Mouse (Mus musculus): ENCODE data around the gene Lrsam1. TPM values are rescaled to one million over a fixed set of nuclear protein-coding genes. Genes with fewer than 3 reads are reported as not detected.

The Lrsam1 gene
- polyA plus RNA-seq, 1 experiment from 2014 or later: 29.3 TPM

DNA sequence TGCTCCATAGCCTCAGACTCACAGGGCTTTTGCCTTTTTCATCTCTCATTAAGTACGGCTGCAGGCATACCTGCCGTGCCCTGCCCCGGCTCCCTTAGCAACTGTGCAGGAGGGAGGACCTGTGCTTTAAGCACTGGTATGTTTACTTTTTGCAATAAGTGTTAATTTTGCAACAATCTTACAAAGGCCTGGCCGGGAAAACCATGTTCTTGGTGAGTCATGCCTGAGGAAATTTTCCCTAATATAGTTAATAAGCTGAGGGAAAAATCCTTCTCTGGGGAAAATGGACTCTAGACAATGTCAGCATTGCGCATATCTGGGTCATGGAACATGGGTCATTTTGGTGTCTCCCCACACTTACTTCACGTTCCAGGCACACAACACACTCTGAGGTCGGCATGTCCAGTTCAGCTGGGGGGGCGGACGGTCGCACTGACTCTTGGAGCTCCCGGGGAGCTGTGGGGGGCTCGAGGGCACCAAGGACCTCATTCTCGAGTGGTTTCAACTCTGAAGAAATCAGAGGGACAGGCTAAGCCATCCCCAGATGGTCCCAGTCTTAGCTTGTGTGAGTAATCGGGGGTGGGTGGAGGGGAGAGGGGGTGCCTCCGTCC, 33.7 kb downstream of the Lrsam1 start:
- peak; percentile 78 for DNase-seq (ENCODE audit: low read depth, low spot score)
- ATAC-seq: peak; percentile 8
- ChIA-PET POLR2A (interaction anchor here (0.7 to 2.0 kb wide), 7 partner anchors 11 to 69 kb away, joined by 3 to 5 read pairs (median 3); no protein-coding TSS in a partner anchor), CTCF (interaction anchor here (1.0 to 6.7 kb wide), 26 partner anchors 9 to 169 kb away, joined by 3 to 62 read pairs (median 5); no protein-coding TSS in a partner anchor)
- TF ChIP-seq CTCF (IDR thresholded peaks at IDR 0.05): no peak
- no peaks in the 10 kb centered on the region for H3K27me3 ChIP-seq
- in situ Hi-C loops (cut with MboI; ENCODE audit: low pct_unique_long_range_greater_than_20kb): no loop called here

DNA sequence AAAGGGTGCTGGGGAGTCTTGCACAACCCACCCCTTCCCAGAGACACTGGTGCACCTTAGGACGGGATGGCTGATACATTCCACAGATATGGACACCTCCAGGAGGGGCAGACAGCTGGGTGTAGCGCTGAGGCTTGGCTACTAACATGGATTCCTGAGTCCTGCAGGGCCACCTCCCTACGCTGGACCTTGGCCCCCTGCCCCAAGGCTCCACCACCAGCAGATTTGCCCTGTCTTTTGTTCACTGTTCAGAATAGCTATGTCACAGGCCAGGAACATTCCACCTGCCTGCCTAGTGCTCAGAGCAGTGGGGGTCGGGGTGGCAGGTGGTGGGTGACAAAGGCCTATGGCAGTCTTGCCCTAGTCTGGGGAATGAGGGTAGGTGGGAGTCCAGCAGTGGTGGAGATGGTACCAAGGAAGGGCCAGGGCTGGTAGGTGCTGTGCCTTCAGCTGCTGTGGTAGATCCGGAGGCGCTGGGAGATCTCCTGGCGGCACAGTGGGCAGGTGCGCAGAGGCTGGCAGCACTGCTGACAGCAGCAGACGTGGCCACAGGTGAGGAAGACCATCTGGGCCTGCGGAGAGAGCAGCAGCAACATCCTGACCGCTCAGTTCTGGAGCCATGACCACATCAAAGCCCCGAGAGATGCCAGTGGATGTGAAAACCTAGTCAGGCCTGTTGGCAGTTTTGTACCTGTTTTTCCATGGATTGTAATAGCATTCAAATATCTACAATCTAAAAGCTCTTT, 34.9 kb downstream of the Lrsam1 start:
- ATAC-seq (no peak), DNase-seq (ENCODE audit: low read depth, low spot score) (no peak)
- in situ Hi-C loops (cut with MboI; ENCODE audit: low pct_unique_long_range_greater_than_20kb): no loop called here
- no peaks in the 10 kb centered on the region for H3K27me3 ChIP-seq
- no peak for TF ChIP-seq CTCF (IDR thresholded peaks at IDR 0.05)
- ChIA-PET CTCF (interaction anchor here (1.7 to 6.7 kb wide), 5 partner anchors 8 to 60 kb away, joined by 6 to 62 read pairs (median 12); no protein-coding TSS in a partner anchor), POLR2A (interaction anchor here (2.0 kb wide), 1 partner anchor 13 kb away, joined by 5 read pairs; no protein-coding TSS in a partner anchor)

DNA sequence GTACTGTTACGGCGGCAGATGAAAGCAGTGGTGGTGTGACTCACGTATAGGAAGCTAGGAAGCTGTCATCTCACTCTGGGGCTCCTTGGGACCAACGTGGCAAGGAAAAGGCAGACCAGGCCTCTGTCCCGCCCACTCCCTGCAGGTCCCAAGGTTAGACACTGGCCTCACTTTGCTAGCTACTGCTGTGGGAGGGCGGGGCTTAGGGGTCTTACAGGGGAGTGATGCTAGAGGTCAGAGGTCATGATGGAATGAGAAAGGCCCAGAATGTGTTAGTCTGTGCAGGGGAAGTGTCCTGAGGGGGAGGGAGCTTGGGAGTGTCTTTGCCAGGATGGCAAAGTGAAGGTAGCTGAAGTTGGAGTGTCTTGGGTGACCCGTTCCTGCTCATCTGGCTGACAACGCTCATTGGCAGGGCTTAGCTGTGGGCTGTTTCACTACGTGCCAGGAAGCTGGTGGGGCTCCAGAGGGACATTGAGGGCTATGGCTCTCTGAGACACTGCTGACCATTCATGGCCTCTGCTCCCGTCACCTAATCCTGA, 37.0 kb downstream of the Lrsam1 start:
- H3K27me3 ChIP-seq: no peaks in the 10 kb centered on the region
- in situ Hi-C loops (cut with MboI; ENCODE audit: low pct_unique_long_range_greater_than_20kb): no loop called here
- ChIA-PET CTCF (interaction anchor here (1.1 to 6.7 kb wide), 2 partner anchors 58 to 67 kb away, joined by 4 to 62 read pairs; no protein-coding TSS in a partner anchor), POLR2A (no interaction called here)
- DNase-seq (ENCODE audit: low read depth, low spot score) (no peak), ATAC-seq (no peak)
- no peak for TF ChIP-seq CTCF (IDR thresholded peaks at IDR 0.05)

DNA sequence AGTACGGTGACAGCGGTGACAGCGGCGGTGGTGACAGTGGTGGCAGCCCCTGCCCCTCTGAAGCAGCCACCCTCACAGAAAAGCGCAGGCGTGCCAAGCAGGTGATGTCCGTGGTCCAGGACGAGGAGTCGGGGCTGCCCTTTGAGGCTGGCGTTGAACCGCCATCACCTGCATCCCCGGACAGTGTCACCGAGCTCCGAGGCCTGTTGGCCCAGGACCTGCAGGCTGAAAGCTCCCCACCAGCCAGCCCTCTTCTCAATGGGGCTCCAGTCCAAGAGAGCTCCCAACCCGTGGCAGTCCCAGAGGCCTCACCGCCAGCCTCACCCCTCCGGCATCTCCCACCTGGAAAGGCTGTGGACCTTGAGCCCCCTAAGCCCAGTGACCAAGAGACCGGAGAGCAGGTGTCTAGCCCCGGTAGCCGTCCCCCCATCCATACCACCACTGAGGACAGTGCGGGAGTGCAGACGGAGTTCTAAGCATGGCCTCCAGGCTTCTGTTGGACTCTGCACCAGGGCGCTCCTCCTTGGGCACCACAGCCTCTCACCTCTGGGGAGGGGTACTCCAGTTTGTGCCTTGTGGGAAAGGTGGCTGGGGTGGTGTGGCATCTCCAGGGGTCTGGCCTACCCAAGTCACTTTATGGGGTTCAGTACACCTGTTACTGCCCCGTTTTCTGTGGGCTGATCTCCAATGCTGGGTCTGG, 37.7 kb downstream of the Lrsam1 start:
- DNase-seq (ENCODE audit: low read depth, low spot score): no peak
- in situ Hi-C loops (cut with MboI; ENCODE audit: low pct_unique_long_range_greater_than_20kb): no loop called here
- H3K27me3 ChIP-seq: no peaks in the 10 kb centered on the region
- TF ChIP-seq CTCF (IDR thresholded peaks at IDR 0.05): no peak
- ChIA-PET CTCF (interaction anchor here (1.1 to 1.5 kb wide), 2 partner anchors 12 to 66 kb away, joined by 4 to 5 read pairs; no protein-coding TSS in a partner anchor), POLR2A (no interaction called here)
- no peak for ATAC-seq

DNA sequence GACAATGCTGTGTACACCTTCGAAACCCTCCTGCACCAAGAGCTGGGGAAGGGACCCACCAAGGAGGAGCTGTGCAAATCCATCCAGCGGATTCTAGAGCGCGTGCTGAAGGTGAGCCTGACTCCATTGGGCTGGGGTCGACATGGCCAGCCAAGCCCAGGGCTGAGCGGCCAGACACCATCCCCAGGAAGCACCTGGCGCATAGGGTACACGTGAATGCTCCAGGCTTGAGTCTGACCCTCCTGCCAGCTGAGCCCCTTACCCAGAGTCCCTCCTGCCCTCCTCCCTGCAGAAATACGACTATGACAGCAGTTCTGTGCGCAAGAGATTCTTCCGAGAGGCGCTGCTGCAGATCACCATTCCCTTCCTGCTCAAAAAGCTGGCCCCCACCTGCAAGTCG, 38.9 kb downstream of the Lrsam1 start:
- ATAC-seq (no peak), DNase-seq (ENCODE audit: low read depth, low spot score) (no peak)
- no peaks in the 10 kb centered on the region for H3K27me3 ChIP-seq
- in situ Hi-C loops (cut with MboI; ENCODE audit: low pct_unique_long_range_greater_than_20kb): no loop called here
- ChIA-PET POLR2A (no interaction called here), CTCF (interaction anchor here (0.8 to 1.5 kb wide), 3 partner anchors 10 to 166 kb away, joined by 4 to 6 read pairs (median 5); no protein-coding TSS in a partner anchor)
- no peak for TF ChIP-seq CTCF (IDR thresholded peaks at IDR 0.05)

DNA sequence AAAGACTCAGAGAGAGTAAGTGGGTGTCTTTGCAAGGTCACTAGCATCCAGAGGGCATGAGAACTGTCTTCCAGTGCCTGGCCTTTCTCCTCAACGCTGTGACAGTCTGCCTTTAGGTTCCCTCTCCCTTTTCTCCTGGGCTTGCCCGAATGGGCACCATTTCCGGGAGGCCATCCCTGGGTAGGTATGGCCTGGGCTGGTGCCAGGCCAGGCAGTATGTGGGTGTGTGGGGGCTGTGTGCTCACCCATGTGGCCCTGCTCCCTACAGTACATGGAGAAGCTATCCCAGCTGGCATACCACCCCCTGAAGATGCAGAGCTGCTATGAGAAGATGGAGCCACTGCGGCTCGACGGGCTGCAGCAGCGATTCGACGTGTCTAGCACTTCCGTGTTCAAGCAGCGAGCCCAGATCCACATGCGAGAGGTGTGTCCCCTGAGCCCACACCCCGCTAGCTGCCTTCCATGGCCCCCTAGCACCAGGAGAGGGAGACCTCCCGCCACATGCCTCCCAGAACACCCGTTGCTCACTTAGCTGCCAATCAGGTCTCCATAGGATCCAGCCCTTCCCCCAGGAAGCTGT, 39.5 kb downstream of the Lrsam1 start:
- DNase-seq (ENCODE audit: low read depth, low spot score) (no peak), ATAC-seq (no peak)
- H3K27me3 ChIP-seq: no peaks in the 10 kb centered on the region
- in situ Hi-C loops (cut with MboI; ENCODE audit: low pct_unique_long_range_greater_than_20kb): no loop called here
- ChIA-PET CTCF (interaction anchor here (0.8 to 1.5 kb wide), 2 partner anchors 63 to 166 kb away, joined by 4 to 6 read pairs; no protein-coding TSS in a partner anchor), POLR2A (no interaction called here)
- TF ChIP-seq CTCF (IDR thresholded peaks at IDR 0.05): no peak

DNA sequence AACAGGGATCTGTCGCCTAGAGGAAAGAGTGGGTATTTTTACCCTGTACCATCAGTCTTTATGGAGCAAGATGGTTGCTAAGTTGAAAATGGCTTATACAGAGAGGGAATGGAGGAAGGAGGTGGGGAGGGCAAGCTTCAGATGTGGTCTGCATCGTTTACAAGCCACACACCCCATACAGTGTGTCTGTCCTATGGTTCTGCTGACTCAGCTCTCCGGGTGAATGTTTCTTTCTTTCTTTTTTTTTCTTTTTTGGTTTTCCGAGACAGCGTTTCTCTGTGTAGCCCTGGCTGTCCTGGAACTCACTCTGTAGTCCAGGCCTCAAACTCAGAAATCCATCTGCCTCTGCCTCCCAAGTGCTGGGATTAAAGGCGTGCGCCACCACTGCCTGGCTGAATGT, 40.2 kb downstream of the Lrsam1 start:
- TF ChIP-seq CTCF (IDR thresholded peaks at IDR 0.05): no peak
- CTCF ChIA-PET: no interaction called here
- in situ Hi-C loops (cut with MboI; ENCODE audit: low pct_unique_long_range_greater_than_20kb): no loop called here
- POLR2A ChIA-PET: no interaction called here
- ATAC-seq: no peak
- no peak for DNase-seq (ENCODE audit: low read depth, low spot score)
- H3K27me3 ChIP-seq: no peaks in the 10 kb centered on the region

DNA sequence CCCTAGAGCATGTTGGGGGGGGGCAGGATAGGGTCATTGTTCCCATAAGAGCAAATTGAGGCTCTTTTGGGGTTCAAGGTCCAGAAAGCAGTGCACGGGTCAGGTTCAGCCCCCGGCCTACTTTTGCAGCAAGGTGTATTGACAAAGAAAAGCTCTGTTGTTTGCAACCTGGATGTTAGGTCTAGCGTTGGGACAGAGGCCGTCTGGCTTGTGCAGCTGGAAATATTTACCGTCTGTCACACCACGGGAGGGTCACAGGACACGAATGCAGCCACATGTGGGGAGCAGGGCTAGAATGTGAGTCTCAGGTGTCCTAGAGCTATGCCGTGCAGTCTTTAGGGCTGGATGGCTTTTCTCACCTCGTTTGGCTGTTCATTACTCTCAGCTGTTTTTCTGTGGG, 43.0 kb downstream of the Lrsam1 start:
- ChIA-PET POLR2A (no interaction called here), CTCF (interaction anchor here (4.0 kb wide), 1 partner anchor 9 kb away, joined by 17 read pairs; no protein-coding TSS in a partner anchor)
- DNase-seq (ENCODE audit: low read depth, low spot score): no peak
- no peaks in the 10 kb centered on the region for H3K27me3 ChIP-seq
- TF ChIP-seq CTCF (IDR thresholded peaks at IDR 0.05): no peak
- ATAC-seq: no peak
- in situ Hi-C loops (cut with MboI; ENCODE audit: low pct_unique_long_range_greater_than_20kb): no loop called here

DNA sequence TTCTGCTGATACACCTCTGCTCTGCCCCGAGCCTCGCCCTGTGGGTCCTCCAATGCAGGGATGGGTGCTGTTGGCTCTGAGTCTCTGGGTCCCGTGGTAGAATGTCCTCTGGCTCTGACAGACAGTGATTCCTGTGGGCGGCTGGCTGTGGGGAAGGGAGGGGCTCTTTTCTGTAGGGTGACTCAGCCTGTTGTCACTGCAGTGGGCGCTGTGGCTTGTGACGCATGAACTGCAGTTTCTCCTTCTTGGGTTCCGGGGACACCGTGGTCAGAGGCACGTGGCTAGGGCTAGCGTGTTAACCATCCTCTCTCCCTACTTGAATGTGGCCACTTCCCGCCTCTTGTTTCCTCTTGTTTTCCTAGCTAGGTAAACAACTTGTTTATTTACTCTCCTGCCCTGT, 43.9 kb downstream of the Lrsam1 start:
- CTCF ChIA-PET: interaction anchor here (4.0 kb wide), 1 partner anchor 10 kb away, joined by 17 read pairs; no protein-coding TSS in a partner anchor
- H3K27me3 ChIP-seq: no peaks in the 10 kb centered on the region
- DNase-seq (ENCODE audit: low read depth, low spot score) (peak; percentile 77), ATAC-seq (peak; percentile 59)
- TF ChIP-seq CTCF (IDR thresholded peaks at IDR 0.05): no peak
- in situ Hi-C loops (cut with MboI; ENCODE audit: low pct_unique_long_range_greater_than_20kb): no loop called here
- POLR2A ChIA-PET: no interaction called here

DNA sequence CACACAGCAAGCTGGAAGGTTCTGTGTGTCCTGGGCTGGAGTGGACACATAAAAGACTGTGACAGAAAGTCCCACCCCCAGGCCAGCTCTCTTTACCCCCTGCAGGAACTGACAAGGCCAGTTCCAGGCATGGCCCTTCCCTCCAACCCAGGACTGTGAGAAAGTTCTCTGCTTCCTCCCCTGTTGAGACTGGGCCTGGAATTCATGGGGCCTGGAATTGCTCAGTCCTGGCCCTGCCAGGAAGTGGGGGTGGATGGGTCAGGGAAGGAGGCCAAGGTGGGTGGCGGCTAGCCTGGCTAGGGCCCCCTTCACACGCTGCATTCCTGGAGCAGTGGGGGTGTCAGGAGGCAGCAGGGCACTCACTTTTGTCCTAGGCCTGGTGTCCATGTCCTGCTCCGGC, 46.5 kb downstream of the Lrsam1 start:
- H3K27me3 ChIP-seq: no peaks in the 10 kb centered on the region
- ChIA-PET CTCF (interaction anchor here (0.6 to 2.8 kb wide), 3 partner anchors 13 to 56 kb away, joined by 3 to 18 read pairs (median 8); no protein-coding TSS in a partner anchor), POLR2A (interaction anchor here (0.9 to 1.4 kb wide), 2 partner anchors 13 to 18 kb away, joined by 3 read pairs; no protein-coding TSS in a partner anchor)
- peak; percentile 52 for ATAC-seq
- no peak for TF ChIP-seq CTCF (IDR thresholded peaks at IDR 0.05)
- in situ Hi-C loops (cut with MboI; ENCODE audit: low pct_unique_long_range_greater_than_20kb): loop anchor here (5.0 kb wide), 1 partner anchor 48 kb away; no protein-coding TSS in a partner anchor
- peak; percentile 74 for DNase-seq (ENCODE audit: low read depth, low spot score)
